Mouse (Mus musculus): ENCODE data around the gene Ptprj. TPM values are rescaled to one million over a fixed set of nuclear protein-coding genes. Genes with fewer than 3 reads are reported as not detected.
A peak's percentile ranks its signal among the peaks of the same experiment; 100 is the strongest.

Ptprj gene
- polyA plus RNA-seq, 1 experiment, result 25.6 TPM

DNA sequence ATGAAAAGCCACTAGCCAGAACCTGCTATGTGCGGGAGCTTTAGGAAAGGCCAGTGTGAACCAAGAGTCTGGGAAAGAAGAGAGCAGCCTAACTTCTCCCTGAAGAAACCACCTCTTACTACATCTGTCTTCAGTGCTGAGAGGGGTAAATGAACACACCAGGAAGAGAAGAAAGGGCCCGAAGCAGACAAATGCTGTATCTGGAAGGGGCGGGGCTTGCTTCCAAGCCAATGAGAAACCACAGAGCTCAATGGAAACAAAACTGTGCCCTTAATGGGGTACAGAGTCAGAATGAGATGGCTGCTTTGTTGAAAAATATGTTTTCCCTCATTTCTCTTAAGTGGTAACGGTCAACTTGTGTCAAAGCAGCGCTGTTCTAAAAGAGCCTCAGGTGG is 83.8 kb downstream of the Ptprj start:
- TF ChIP-seq CTCF (IDR thresholded peaks at IDR 0.05; ENCODE audit: borderline replicate concordance, insufficient read depth, low read depth, low read length), result no peak
- no peak for TF ChIP-seq POLR2A (IDR thresholded peaks at IDR 0.05; ENCODE audit: borderline replicate concordance, insufficient read depth, low read length)
- peaks cover 57% of the 10 kb centered on the region for H3K4me1 ChIP-seq (ENCODE audit: control insufficient read depth, insufficient read depth, low read length)
- H3K4me3 ChIP-seq (replicated peaks; ENCODE audit: insufficient read depth, low read depth, low read length), result no peak overlapping the region
- WGBS, result 81% methylated on average over 5 of the region's 5 CpGs
- H3K27me3 ChIP-seq (ENCODE audit: control insufficient read depth, insufficient read depth, low read length), result no peaks in the 10 kb centered on the region
- H3K27ac ChIP-seq (ENCODE audit: insufficient read depth, low read length), result no peak overlapping the region
- DNase-seq, result no peak

DNA sequence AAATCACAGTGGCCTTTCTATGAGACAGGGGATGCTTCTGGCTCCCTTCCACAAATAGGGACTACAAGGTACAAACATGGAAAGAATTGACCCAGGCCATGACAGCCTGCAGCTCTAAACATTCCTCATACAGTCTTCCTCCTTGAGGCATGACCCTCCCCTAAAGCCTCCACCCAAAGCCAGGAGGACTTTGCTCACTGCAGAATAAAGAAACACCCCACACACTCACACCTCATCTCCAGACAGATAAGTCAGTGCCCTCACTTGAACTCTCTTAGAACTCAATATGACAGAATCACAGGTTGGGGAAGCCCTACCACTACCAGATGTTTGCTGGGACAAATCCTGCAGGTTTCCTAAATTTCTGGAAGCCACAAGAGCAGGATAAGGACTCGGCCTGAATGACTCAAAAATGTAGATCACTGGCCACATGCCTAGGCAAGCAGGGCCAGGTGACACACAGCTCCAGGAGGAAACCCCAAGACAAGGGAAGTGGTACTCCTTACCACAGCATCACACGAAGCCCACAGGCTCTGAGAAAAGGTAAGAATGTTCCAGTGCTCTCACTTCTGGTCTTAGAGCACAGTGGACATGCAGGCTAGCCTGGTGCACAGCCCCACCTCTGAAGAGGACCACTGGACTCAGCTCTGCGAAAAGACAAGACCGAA is 84.3 kb downstream of the Ptprj start:
- WGBS, result 53% methylated on average over 4 of the region's 4 CpGs
- TF ChIP-seq POLR2A (IDR thresholded peaks at IDR 0.05; ENCODE audit: borderline replicate concordance, insufficient read depth, low read length) (no peak), CTCF (IDR thresholded peaks at IDR 0.05; ENCODE audit: borderline replicate concordance, insufficient read depth, low read depth, low read length) (no peak)
- Histone ChIP-seq H3K27me3 (ENCODE audit: control insufficient read depth, insufficient read depth, low read length) (no peaks in the 10 kb centered on the region), H3K4me3 (replicated peaks; ENCODE audit: insufficient read depth, low read depth, low read length) (no peak overlapping the region), H3K4me1 (ENCODE audit: control insufficient read depth, insufficient read depth, low read length) (peaks cover 57% of the 10 kb centered on the region), H3K27ac (ENCODE audit: insufficient read depth, low read length) (no peak overlapping the region)
- DNase-seq, result peak in 1 of 2 experiments; percentile 49

GRCm38 (mm10) chr2:90490279-90491046 is 90.0 kb downstream of the Ptprj start:
- no peaks in the 10 kb centered on the region for H3K27me3 ChIP-seq (ENCODE audit: control insufficient read depth, insufficient read depth, low read length)
- peaks cover 35% of the 10 kb centered on the region for H3K4me1 ChIP-seq (ENCODE audit: control insufficient read depth, insufficient read depth, low read length)
- H3K27ac ChIP-seq (ENCODE audit: insufficient read depth, low read length), result peak overlapping the region; percentile 77
- WGBS, result 5% methylated on average over 13 of the region's 13 CpGs
- H3K4me3 ChIP-seq (replicated peaks; ENCODE audit: insufficient read depth, low read depth, low read length), result peak overlapping the region; percentile 37
- DNase-seq, result peak; percentile 73 to 77
- TF ChIP-seq POLR2A (IDR thresholded peaks at IDR 0.05; ENCODE audit: borderline replicate concordance, insufficient read depth, low read length), result no peak
- no peak for TF ChIP-seq CTCF (IDR thresholded peaks at IDR 0.05; ENCODE audit: borderline replicate concordance, insufficient read depth, low read depth, low read length)

DNA sequence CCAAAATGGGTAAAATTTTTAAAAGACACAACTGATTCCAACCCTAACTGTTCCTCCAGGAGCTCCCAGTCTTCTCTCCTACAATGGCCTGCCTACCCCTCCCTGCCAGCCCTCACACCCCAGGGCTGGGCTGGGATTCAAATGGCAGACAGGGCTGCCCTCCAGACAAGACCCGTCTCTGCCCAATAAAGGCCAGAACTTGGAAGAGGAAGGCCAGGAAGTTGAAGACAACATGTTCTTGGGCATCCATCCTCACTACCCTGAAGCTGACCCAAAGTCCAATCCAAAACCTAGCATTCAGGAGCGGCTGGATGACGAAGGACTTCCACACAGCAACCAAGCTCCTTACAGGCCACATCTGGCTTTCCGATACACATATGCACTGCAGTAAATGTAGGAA is 90.6 kb downstream of the Ptprj start:
- Histone ChIP-seq H3K27ac (ENCODE audit: insufficient read depth, low read length) (peak overlapping the region; percentile 35; the same call in 1 of the 2 replicates), H3K4me1 (ENCODE audit: control insufficient read depth, insufficient read depth, low read length) (peaks cover 31% of the 10 kb centered on the region), H3K27me3 (ENCODE audit: control insufficient read depth, insufficient read depth, low read length) (no peaks in the 10 kb centered on the region), H3K4me3 (replicated peaks; ENCODE audit: insufficient read depth, low read depth, low read length) (no peak overlapping the region)
- TF ChIP-seq POLR2A (IDR thresholded peaks at IDR 0.05; ENCODE audit: borderline replicate concordance, insufficient read depth, low read length), result no peak
- TF ChIP-seq CTCF (IDR thresholded peaks at IDR 0.05; ENCODE audit: borderline replicate concordance, insufficient read depth, low read depth, low read length), result no peak
- DNase-seq, result peak; percentile 73 to 81
- WGBS, result 25% methylated on average over 4 of the region's 4 CpGs

- H3K27ac ChIP-seq (ENCODE audit: insufficient read depth, low read length), result no peak overlapping the region; the same call in 1 of the 2 replicates
- DNase-seq, result no peak
- TF ChIP-seq POLR2A (IDR thresholded peaks at IDR 0.05; ENCODE audit: borderline replicate concordance, insufficient read depth, low read length), result no peak
- H3K4me3 ChIP-seq (replicated peaks; ENCODE audit: insufficient read depth, low read depth, low read length), result no peak overlapping the region
- 80% methylated on average over 8 of the region's 8 CpGs for WGBS
- no peaks in the 10 kb centered on the region for H3K27me3 ChIP-seq (ENCODE audit: control insufficient read depth, insufficient read depth, low read length)
- H3K4me1 ChIP-seq (ENCODE audit: control insufficient read depth, insufficient read depth, low read length), result peaks cover 33% of the 10 kb centered on the region
Measured at GRCm38 (mm10) chr2:90488690-90489590, 91.5 kb downstream of the Ptprj start.

- Histone ChIP-seq H3K27ac (ENCODE audit: insufficient read depth, low read length) (no peak overlapping the region), H3K4me3 (replicated peaks; ENCODE audit: insufficient read depth, low read depth, low read length) (no peak overlapping the region), H3K27me3 (ENCODE audit: control insufficient read depth, insufficient read depth, low read length) (no peaks in the 10 kb centered on the region), H3K4me1 (ENCODE audit: control insufficient read depth, insufficient read depth, low read length) (peaks cover 40% of the 10 kb centered on the region)
- DNase-seq, result no peak
- TF ChIP-seq POLR2A (IDR thresholded peaks at IDR 0.05; ENCODE audit: borderline replicate concordance, insufficient read depth, low read length) (no peak), CTCF (IDR thresholded peaks at IDR 0.05; ENCODE audit: borderline replicate concordance, insufficient read depth, low read depth, low read length) (no peak)
- 94% methylated on average over 11 of the region's 11 CpGs for WGBS
Measured at GRCm38 (mm10) chr2:90487471-90488238, 92.8 kb downstream of the Ptprj start.

DNA sequence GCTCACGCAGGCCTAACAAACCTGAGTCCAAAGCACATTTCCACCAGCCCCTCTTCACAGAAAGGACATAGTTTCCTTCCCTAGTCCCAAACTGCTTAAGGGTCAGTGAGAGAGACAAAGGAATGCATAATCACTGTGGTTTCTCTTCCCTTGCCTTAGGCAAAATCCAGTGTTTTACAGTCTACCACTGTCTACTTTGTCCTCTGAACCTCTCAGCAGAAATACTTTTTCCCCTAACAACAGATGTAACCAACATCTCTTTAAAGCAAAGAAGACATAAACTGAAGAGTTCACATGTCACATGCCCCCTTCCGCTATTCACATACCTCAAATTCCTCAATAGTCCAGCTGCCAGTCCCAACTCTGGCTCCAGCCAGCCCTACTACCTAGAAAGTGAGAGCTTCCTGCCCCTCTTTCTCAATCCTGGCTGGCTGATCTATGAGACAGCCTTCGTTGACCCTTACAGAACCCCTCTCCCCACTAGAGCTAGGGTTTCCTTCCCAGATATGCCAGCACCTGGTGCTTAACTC is 94.2 kb downstream of the Ptprj start:
- Histone ChIP-seq H3K4me1 (ENCODE audit: control insufficient read depth, insufficient read depth, low read length) (peaks cover 43% of the 10 kb centered on the region), H3K27ac (ENCODE audit: insufficient read depth, low read length) (no peak overlapping the region), H3K27me3 (ENCODE audit: control insufficient read depth, insufficient read depth, low read length) (no peaks in the 10 kb centered on the region), H3K4me3 (replicated peaks; ENCODE audit: insufficient read depth, low read depth, low read length) (no peak overlapping the region)
- TF ChIP-seq POLR2A (IDR thresholded peaks at IDR 0.05; ENCODE audit: borderline replicate concordance, insufficient read depth, low read length), result no peak
- no peak for TF ChIP-seq CTCF (IDR thresholded peaks at IDR 0.05; ENCODE audit: borderline replicate concordance, insufficient read depth, low read depth, low read length)
- WGBS, result 91% methylated on average over 3 of the region's 3 CpGs
- no peak for DNase-seq

All from cerebellum, adult 2 months (tissue).